Mouse (Mus musculus) MEL (cell line): ENCODE measurements around the gene Tinf2.

Source experiments
- NRF1 ChIP-seq: IDR thresholded peaks from 2 replicates; pipeline ENCODE4 v1.6.1; 2014; ENCODE audit warnings: low read depth, mild to moderate bottlenecking, inconsistent platforms, low read length, improper control_type of control experiment, moderate library complexity; ENCODE audit not compliant: poor library complexity, insufficient read depth, severe bottlenecking
- ZKSCAN1 ChIP-seq: IDR thresholded peaks from 2 replicates; pipeline ENCODE4 v1.6.1; 2012; ENCODE audit warnings: low read depth, mild to moderate bottlenecking, inconsistent platforms, low read length, improper control_type of control experiment, moderate library complexity

DNA sequence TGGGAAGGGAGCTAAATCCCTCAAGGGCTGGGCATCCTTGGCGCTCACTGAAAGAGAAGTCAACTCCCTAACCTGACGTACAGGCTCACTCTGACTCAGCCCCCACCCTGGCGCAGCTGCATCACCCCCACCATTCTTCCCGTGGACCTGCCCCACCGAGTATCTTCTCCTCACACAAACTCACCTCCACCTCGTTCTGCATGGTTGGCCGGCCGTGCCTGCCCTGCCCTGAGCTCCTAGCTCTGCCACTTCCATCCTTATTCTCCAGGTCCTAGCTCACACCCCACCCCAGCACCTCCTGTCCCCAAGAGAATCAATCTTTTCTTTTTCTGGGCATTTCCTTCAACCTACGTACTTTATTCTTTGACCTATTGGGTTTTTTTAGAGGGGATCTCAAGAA is 19.5 kb upstream of the Tinf2 start:
- TF ChIP-seq NRF1 (no peak), ZKSCAN1 (no peak)
